Mouse (Mus musculus) embryonic facial prominence, embryonic 14.5 days (tissue): ENCODE results near the gene AC124502.3. TPM values are rescaled to one million over a fixed set of nuclear protein-coding genes. Genes with fewer than 3 reads are reported as not detected.

Experiments
- ATAC-seq: fragments of 200-750 bp; cut with Nextera tagmentation; 2 replicates; pipeline ENCODE4 v1.8.0; 2017; ENCODE audit warnings: low read depth, moderate number of reproducible peaks, moderate TSS enrichment
- DNase-seq: peaks from one replicate; pipeline ENCODE4 v3.0.0-alpha.2; 2015; ENCODE audit warnings: low spot score
- H3K27ac ChIP-seq: fragments of 300-500 bp; sonication (generic); replicated peaks from 2 replicates; pipeline ENCODE4 v1.5.1; 2014; ENCODE audit warnings: low read depth, mild to moderate bottlenecking, low read length, moderate library complexity
- H3K27me3 ChIP-seq: fragments of 300-500 bp; sonication (generic); replicated peaks from 2 replicates; pipeline ENCODE4 v1.6.1; 2014; ENCODE audit warnings: low read length; ENCODE audit not compliant: control insufficient read depth, insufficient read depth
- H3K36me3 ChIP-seq: fragments of 300-500 bp; sonication (generic); 2 replicates; pipeline ENCODE4 v1.6.1; 2014; ENCODE audit warnings: low read length, mixed read lengths; ENCODE audit not compliant: control insufficient read depth, insufficient read depth
- H3K4me1 ChIP-seq: fragments of 300-500 bp; sonication (generic); 2 replicates; pipeline ENCODE4 v1.6.1; 2014; ENCODE audit warnings: antibody characterized with exemption, low read length; ENCODE audit not compliant: control insufficient read depth, insufficient read depth
- H3K4me2 ChIP-seq: fragments of 300-500 bp; sonication (generic); 2 replicates; pipeline ENCODE4 v1.6.1; 2014; ENCODE audit warnings: low read depth, mild to moderate bottlenecking, low read length, moderate library complexity, mixed read lengths
- H3K4me3 ChIP-seq: fragments of 300-500 bp; sonication (generic); 2 replicates; pipeline ENCODE4 v1.5.1; 2014; ENCODE audit warnings: low read depth, mild to moderate bottlenecking, low read length
- H3K9ac ChIP-seq: fragments of 300-500 bp; sonication (generic); 2 replicates; pipeline ENCODE4 v1.6.1; 2014; ENCODE audit warnings: low read depth, mild to moderate bottlenecking, low read length, moderate library complexity, mixed read lengths
- H3K9me3 ChIP-seq: fragments of 300-500 bp; sonication (generic); 2 replicates; pipeline ENCODE4 v1.6.1; 2016; ENCODE audit warnings: low read length; ENCODE audit not compliant: control insufficient read depth
- WGBS: fragments of 180-500 bp; shearing (Covaris S2); extraction: QIAGEN DNeasy Blood & Tissue Kit; methylation state at CpG from one replicate; pipeline ENCODE4 v1.1.7; 2014; 5-methylcytosine and 5-hydroxymethylcytosine counted together
- polyA plus RNA-seq: library from polyadenylated mRNA; unstranded; fragments of >200 nt; fragmentation: Nextera tagmentation; extraction: Ambion mirVana; gene quantifications from 2 replicates; pipeline ENCODE4 v1.2.1, GENCODE M21; 2014

The AC124502.3 gene
- polyA plus RNA-seq, 1 experiment from 2014 or later, result 0.51 TPM

DNA sequence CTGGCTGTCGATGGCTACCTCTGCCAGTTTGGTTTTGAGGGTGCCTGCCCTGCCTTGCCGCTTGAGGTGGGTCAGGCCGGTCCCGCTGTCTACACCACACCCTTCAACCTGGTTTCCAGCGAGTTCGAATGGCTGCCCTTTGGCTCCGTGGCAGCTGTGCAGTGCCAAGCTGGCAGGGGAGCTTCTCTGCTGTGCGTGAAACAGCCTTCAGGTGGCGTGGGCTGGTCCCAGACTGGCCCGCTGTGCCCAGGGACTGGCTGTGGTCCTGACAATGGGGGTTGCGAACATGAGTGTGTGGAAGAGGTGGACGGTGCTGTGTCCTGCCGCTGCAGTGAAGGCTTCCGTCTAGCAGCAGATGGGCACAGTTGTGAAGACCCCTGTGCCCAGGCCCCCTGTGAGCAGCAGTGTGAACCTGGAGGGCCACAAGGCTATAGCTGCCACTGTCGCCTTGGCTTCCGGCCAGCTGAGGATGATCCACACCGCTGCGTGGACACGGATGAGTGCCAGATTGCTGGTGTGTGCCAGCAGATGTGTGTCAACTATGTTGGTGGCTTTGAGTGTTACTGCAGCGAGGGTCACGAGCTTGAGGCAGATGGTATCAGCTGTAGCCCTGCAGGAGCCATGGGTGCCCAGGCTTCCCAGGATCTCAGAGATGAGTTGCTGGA is 30.0 kb downstream of the AC124502.3 start:
- peak overlapping the region; percentile 77 for H3K4me2 ChIP-seq
- no peaks in the 10 kb centered on the region for H3K9me3 ChIP-seq
- no peaks in the 10 kb centered on the region; the same call in 1 of the 2 replicates for H3K27me3 ChIP-seq
- H3K36me3 ChIP-seq, result no peaks in the 10 kb centered on the region
- H3K4me1 ChIP-seq, result peaks cover 46% of the 10 kb centered on the region
- H3K9ac ChIP-seq, result peak overlapping the region; percentile 83
- 20% methylated on average over 18 of the region's 21 CpGs for WGBS
- peak overlapping the region; percentile 60 for H3K4me3 ChIP-seq
- ATAC-seq (no peak), DNase-seq (no peak)
- peak overlapping the region; percentile 88 for H3K27ac ChIP-seq

DNA sequence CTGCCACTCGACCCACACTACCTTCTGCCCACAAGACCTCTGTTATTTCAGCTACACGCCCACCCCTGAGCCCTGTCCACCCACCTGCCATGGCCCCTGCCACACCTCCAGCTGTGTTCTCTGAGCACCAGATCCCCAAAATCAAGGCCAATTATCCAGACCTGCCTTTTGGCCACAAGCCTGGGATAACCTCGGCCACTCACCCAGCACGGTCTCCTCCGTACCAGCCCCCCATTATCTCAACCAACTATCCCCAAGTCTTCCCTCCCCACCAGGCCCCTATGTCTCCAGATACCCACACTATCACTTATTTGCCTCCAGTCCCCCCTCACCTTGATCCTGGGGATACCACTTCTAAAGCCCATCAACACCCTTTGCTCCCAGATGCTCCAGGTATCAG is 30.8 kb downstream of the AC124502.3 start:
- WGBS, result 74% methylated on average over 5 of the region's 5 CpGs
- peak overlapping the region; percentile 83 for H3K9ac ChIP-seq

DNA sequence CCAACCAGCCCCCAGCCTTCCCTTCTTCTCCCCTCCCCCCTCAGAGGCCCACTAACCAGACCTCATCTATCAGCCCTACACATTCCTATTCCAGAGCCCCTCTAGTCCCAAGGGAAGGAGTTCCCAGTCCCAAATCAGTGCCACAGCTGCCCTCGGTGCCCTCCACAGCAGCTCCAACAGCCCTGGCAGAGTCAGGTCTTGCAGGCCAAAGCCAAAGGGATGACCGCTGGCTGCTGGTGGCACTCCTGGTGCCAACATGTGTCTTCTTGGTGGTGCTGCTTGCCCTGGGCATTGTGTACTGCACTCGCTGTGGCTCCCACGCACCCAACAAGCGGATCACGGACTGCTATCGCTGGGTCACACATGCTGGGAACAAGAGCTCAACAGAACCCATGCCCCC is 31.3 kb downstream of the AC124502.3 start:
- no peak for ATAC-seq
- Histone ChIP-seq H3K36me3 (no peaks in the 10 kb centered on the region), H3K27me3 (no peaks in the 10 kb centered on the region; the same call in 1 of the 2 replicates), H3K9ac (peak overlapping the region; percentile 83), H3K9me3 (no peaks in the 10 kb centered on the region), H3K4me2 (peak overlapping the region; percentile 77), H3K4me3 (peak overlapping the region; percentile 60), H3K4me1 (peaks cover 42% of the 10 kb centered on the region), H3K27ac (peak overlapping the region; percentile 96)
- no peak for DNase-seq
- WGBS, result 74% methylated on average over 7 of the region's 7 CpGs

More for the DNA sequence above, 30.8 kb downstream of the AC124502.3 start:
- Histone ChIP-seq H3K36me3 (no peaks in the 10 kb centered on the region), H3K4me1 (peaks cover 46% of the 10 kb centered on the region), H3K27me3 (no peaks in the 10 kb centered on the region; the same call in 1 of the 2 replicates), H3K27ac (peak overlapping the region; percentile 96), H3K9me3 (no peaks in the 10 kb centered on the region), H3K4me3 (peak overlapping the region; percentile 60), H3K4me2 (peak overlapping the region; percentile 77)
- DNase-seq (no peak), ATAC-seq (no peak)

DNA sequence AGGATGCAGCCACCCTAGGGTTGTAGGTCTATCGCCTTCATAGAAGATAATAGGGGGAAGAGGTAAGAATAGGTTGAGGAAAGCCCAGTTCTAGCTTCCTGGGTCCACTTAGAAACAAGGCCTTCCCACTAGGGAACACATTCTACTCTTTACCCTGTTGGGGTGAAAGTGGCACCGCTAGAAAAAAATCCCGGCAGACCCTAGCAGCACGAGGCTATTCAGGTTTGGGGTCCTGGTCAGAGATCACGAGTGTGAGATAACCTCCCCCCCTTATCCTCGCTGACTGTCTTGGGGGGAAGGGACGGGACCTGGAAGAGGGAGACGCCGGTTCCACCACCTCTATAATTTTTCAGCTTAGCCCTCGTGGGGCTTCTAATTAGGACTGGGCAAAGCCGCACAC is 32.4 kb downstream of the AC124502.3 start:
- Histone ChIP-seq H3K36me3 (no peaks in the 10 kb centered on the region), H3K4me3 (peak overlapping the region; percentile 60), H3K4me1 (peaks cover 40% of the 10 kb centered on the region), H3K27ac (peak overlapping the region; percentile 96), H3K4me2 (peak overlapping the region; percentile 77), H3K27me3 (no peaks in the 10 kb centered on the region; the same call in 1 of the 2 replicates), H3K9ac (peak overlapping the region; percentile 83), H3K9me3 (no peaks in the 10 kb centered on the region)
- ATAC-seq, result no peak
- no peak for DNase-seq
- 11% methylated on average over 11 of the region's 11 CpGs for WGBS

DNA sequence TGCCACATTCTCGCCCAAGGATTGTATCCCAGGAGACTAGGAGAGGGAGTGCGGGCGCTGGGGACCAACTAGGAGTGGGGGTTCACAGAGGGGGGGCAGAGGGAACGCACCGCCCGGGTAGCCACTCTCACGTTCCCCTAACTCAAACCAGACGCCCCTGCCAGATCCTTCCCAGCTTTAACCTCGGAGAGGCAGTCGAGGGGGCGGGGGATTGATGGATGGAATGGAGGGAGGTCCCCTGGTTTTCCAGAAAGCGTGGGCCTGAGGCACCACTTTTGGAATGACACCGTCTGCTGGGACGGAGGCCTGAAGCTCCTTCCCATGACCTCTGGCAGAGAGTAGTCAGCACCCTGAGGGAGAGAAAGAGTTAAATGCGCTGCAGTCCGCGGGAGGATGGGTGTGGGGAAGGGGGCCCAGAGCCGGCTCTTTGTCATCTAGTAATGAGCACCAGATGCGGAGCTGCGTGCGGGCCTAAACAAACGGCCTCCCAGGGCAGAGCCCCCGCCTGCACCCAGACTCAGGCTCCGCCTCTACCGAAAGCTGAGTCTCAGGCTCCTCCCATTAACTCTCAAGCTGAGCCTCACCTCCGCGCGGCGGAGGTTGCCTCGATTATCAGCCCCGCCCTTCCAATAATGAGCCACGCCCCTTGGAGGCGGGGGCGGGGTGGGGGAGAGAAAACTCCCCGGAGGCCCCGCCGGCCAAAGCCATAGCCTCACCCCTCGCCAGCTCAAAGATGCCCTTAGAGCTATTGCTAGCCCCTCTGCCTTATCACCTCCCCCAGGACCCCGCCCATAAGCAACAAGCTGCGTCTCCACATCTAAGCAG is 33.1 kb downstream of the AC124502.3 start:
- 0% methylated on average over 21 of the region's 40 CpGs for WGBS
- Histone ChIP-seq H3K4me2 (peak overlapping the region; percentile 77), H3K27me3 (no peaks in the 10 kb centered on the region; the same call in 1 of the 2 replicates), H3K9ac (peak overlapping the region; percentile 83), H3K9me3 (no peaks in the 10 kb centered on the region), H3K4me1 (peaks cover 39% of the 10 kb centered on the region), H3K4me3 (peak overlapping the region; percentile 60), H3K36me3 (no peaks in the 10 kb centered on the region), H3K27ac (peak overlapping the region; percentile 96)
- peak; percentile 98 for DNase-seq
- peak; percentile 91 for ATAC-seq

DNA sequence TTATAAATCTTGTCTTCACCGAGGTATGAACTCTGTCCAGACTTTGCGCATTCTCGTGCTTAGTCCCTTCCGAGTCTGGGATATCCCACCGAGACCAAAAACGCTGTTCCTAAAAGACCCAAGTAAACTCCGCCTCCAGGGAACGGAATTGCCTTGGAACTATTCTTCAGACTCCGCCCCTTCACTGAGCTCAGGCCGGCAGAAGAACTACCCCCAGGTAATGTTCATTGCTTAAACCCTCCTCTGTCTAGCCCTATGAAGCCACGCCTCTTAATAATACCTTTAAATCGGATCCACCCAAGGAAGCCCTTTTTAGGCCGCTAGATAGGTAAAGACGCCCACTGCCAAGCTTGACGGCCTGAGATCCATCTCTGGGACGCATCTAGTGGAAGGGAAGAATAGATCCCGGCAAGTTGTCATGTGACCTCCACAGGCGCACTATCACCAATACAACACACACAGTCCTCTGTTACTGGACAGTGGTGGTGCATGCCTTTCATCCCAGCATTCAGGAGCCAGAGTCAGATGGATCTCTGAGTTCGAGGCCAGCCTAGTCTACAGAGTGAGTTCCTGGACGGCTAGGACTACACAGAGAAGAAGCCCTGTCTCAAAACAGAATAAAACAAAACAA is 33.8 kb downstream of the AC124502.3 start:
- Histone ChIP-seq H3K9me3 (no peaks in the 10 kb centered on the region), H3K27me3 (no peaks in the 10 kb centered on the region; the same call in 1 of the 2 replicates), H3K4me2 (peak overlapping the region; percentile 77), H3K27ac (peak overlapping the region; percentile 96), H3K4me3 (peak overlapping the region; percentile 60), H3K9ac (peak overlapping the region; percentile 41; the same call in 1 of the 2 replicates), H3K4me1 (peaks cover 31% of the 10 kb centered on the region), H3K36me3 (no peaks in the 10 kb centered on the region)
- peak; percentile 4; the same call in 1 of the 2 replicates for ATAC-seq
- 2% methylated on average over 20 of the region's 20 CpGs for WGBS
- DNase-seq, result peak; percentile 87

DNA sequence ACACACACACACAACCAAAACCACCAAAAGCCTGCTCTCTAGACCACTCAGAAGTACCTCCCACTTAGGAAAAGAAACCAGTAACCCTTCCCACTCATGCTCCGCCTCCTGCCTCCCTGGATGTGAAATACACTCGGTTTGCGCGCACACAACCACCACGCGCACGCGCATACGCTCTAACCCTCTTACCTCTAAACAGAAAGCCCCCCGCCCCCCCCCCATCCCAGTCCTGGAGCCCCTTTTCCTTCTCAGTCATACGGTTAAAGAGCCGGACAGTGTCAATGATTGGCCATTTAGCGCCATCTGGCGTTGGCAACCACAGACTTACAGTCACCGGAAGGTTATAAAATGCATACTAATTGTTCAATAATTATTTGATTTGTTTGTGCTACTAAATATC is 34.3 kb downstream of the AC124502.3 start:
- under 1% methylated on average over 15 of the region's 15 CpGs for WGBS

GRCm38 (mm10) chr19:5073518-5073917 is 34.8 kb downstream of the AC124502.3 start:
- ATAC-seq (no peak), DNase-seq (no peak)
- Histone ChIP-seq H3K27ac (no peak overlapping the region), H3K36me3 (no peaks in the 10 kb centered on the region), H3K4me2 (peak overlapping the region; percentile 77; the same call in 1 of the 2 replicates), H3K9ac (no peak overlapping the region), H3K9me3 (no peaks in the 10 kb centered on the region), H3K4me1 (peaks cover 28% of the 10 kb centered on the region), H3K4me3 (0 out of 2 replicates have a peak overlapping the region, but pooled peaks have one; percentile 60), H3K27me3 (no peaks in the 10 kb centered on the region; the same call in 1 of the 2 replicates)
- 40% methylated on average over 5 of the region's 5 CpGs for WGBS

More for the DNA sequence above, 34.3 kb downstream of the AC124502.3 start:
- H3K4me1 ChIP-seq, result peaks cover 28% of the 10 kb centered on the region
- H3K9me3 ChIP-seq, result no peaks in the 10 kb centered on the region
- no peaks in the 10 kb centered on the region for H3K36me3 ChIP-seq
- DNase-seq (peak; percentile 91), ATAC-seq (peak; percentile 19; the same call in 1 of the 2 replicates)
- H3K4me3 ChIP-seq, result peak overlapping the region; percentile 60
- peak overlapping the region; percentile 77 for H3K4me2 ChIP-seq
- H3K27me3 ChIP-seq, result no peaks in the 10 kb centered on the region; the same call in 1 of the 2 replicates
- 0 out of 2 replicates have a peak overlapping the region, but pooled peaks have one; percentile 41 for H3K9ac ChIP-seq
- peak overlapping the region; percentile 96 for H3K27ac ChIP-seq
